20 mouse cellular contexts compared by ENCODE assay signal in the genomic region with DNA sequence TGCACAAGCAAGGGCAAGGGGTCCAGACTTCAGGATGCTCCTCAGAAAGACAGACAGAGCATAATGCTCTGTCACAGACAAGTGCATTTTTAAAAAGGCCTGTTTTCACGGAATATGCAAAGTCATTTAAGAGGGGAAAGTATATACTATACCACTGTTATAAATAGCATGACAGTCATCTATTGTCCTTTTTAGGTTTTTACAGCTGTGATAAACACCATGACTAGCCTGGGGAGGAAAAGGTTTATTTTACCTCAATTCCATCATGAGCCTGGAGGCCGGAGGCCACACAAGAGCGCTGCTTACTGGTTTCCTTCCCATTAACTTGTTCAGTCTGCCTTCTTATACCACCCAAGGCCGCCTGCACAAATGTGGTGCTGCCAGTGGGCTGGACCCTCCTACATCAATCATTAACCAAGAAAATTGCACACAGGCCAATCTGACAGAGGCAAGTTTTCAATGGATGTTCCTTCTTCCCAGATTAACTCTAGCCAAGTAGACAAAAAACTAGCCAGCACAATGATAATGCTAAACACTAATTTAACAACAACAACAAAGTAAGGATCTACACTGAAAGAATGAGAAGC. TPM values are rescaled to one million over a fixed set of nuclear protein-coding genes. Genes with fewer than 3 reads are reported as not detected.
A peak's percentile ranks its signal among the peaks of the same experiment; 100 is the strongest.
DNase-seq lines count a peak whose midpoint lies in the region; ATAC-seq and TF ChIP-seq lines count a peak whose summit lies in the region.
"Had no signal": no experiment of that assay in that cellular context is flagged by ENCODE, and none has a peak within 500 bp of the region (broad histone marks: within the 10 kb centered on the region; RNA-seq: fewer than 3 reads in every experiment).

No protein-coding gene starts in this region.

- TF ChIP-seq EP300 in stomach, postnatal 0 days (optimal IDR thresholded peaks at IDR 0.05), result no peak

- 0 out of 2 replicates have a peak, but pooled peaks cover 5% of the 10 kb centered on the region for H3K4me1 ChIP-seq in stomach, embryonic 14.5 days (ENCODE audit: control insufficient read depth, insufficient read depth, low read length)
- no peaks in the 10 kb centered on the region for H3K4me1 ChIP-seq in stomach, postnatal 0 days (replicated peaks; ENCODE audit: control insufficient read depth, insufficient read depth)
- H3K4me1 ChIP-seq in kidney, postnatal 0 days (replicated peaks; ENCODE audit: insufficient read depth, low read length), result no peaks in the 10 kb centered on the region

- no peak for ATAC-seq in stomach, embryonic 14.5 days (ENCODE audit: insufficient number of reproducible peaks, insufficient read depth, low FRiP score, low read depth)
- no peak for ATAC-seq in stomach, postnatal 0 days (ENCODE audit: low FRiP score, low TSS enrichment)
- peak; percentile 59; the same call in 1 of the 2 replicates for ATAC-seq in kidney, postnatal 0 days (replicated peaks; ENCODE audit: low FRiP score, low read depth)
- ATAC-seq: forebrain, embryonic 14.5 days; hindbrain, postnatal 0 days; lung, postnatal 0 days had no signal

- no peaks in the 10 kb centered on the region for H3K9me3 ChIP-seq in stomach, embryonic 14.5 days (ENCODE audit: control insufficient read depth, low read depth, low read length)
- H3K9me3 ChIP-seq in stomach, postnatal 0 days (ENCODE audit: control insufficient read depth, low read length), result no peaks in the 10 kb centered on the region
- no peaks in the 10 kb centered on the region for H3K9me3 ChIP-seq in kidney, postnatal 0 days (replicated peaks; ENCODE audit: low read length)
- H3K9me3 ChIP-seq: limb, embryonic 12.5 days; stomach, embryonic 15.5 days had no signal

- peak; percentile 46 for DNase-seq in heart, adult 11 months
- no peak for DNase-seq in heart, postnatal 14 days
- no peak for DNase-seq in stomach, postnatal 0 days (ENCODE audit: low spot score)
- DNase-seq in kidney, postnatal 0 days (ENCODE audit: low spot score), result peak; percentile 28
- DNase-seq in MN1 (ENCODE audit: low spot score) (no peak), adipocyte (ENCODE audit: low spot score) (no peak)
- no peak for DNase-seq in adrenal gland, postnatal 4 days (ENCODE audit: low spot score in 2 of 2)
- DNase-seq: adrenal gland, postnatal 14 days; cerebellum, postnatal 14 days; heart, adult 2 months; heart, postnatal 10 days; thymus, postnatal 25 days had no signal

- 46% methylated on average over 4 of the region's 4 CpGs for WGBS in stomach, embryonic 14.5 days
- WGBS in stomach, postnatal 0 days, result 33% methylated on average over 4 of the region's 4 CpGs
- 40% methylated on average over 4 of the region's 4 CpGs for WGBS in kidney, postnatal 0 days

- no peak overlapping the region for H3K9ac ChIP-seq in stomach, embryonic 14.5 days (replicated peaks; ENCODE audit: low read depth, low read length)
- no peak overlapping the region for H3K9ac ChIP-seq in stomach, postnatal 0 days (ENCODE audit: low read length)
- no peak overlapping the region for H3K9ac ChIP-seq in kidney, postnatal 0 days (ENCODE audit: low read depth, low read length)
- H3K9ac ChIP-seq: limb, embryonic 12.5 days; stomach, embryonic 15.5 days had no signal

- no peak overlapping the region for H3K4me3 ChIP-seq in stomach, embryonic 14.5 days (ENCODE audit: low read depth, low read length)
- H3K4me3 ChIP-seq in stomach, postnatal 0 days (ENCODE audit: low read depth, low read length), result no peak overlapping the region
- no peak overlapping the region for H3K4me3 ChIP-seq in kidney, postnatal 0 days (replicated peaks; ENCODE audit: low read depth, low read length)
- H3K4me3 ChIP-seq: heart, adult 2 months; limb, embryonic 12.5 days; myocyte; stomach, embryonic 15.5 days had no signal

- H3K4me2 ChIP-seq in stomach, embryonic 14.5 days (replicated peaks; ENCODE audit: low read depth, low read length), result no peak overlapping the region
- H3K4me2 ChIP-seq in stomach, postnatal 0 days (replicated peaks; ENCODE audit: low read depth), result no peak overlapping the region
- H3K4me2 ChIP-seq in kidney, postnatal 0 days (ENCODE audit: low read length), result no peak overlapping the region
- H3K4me2 ChIP-seq: limb, embryonic 12.5 days; midbrain, embryonic 11.5 days; stomach, embryonic 15.5 days had no signal

- peak overlapping the region; percentile 15; the same call in 1 of the 2 replicates for H3K27ac ChIP-seq in stomach, embryonic 14.5 days (ENCODE audit: low read length)
- no peak overlapping the region for H3K27ac ChIP-seq in stomach, postnatal 0 days (replicated peaks)
- H3K27ac ChIP-seq in kidney, postnatal 0 days, result peak overlapping the region; percentile 31; the same call in 1 of the 2 replicates
- H3K27ac ChIP-seq: heart, adult 2 months; hindbrain, postnatal 0 days; limb, embryonic 12.5 days; stomach, embryonic 15.5 days had no signal

- intact Hi-C loops in heart, postnatal 14 days (cut with DNase I), result no loop called here

- TF ChIP-seq CTCF in stomach, postnatal 0 days (IDR thresholded peaks at IDR 0.05; ENCODE audit: low read depth), result no peak
- TF ChIP-seq CTCF in kidney, postnatal 0 days (IDR thresholded peaks at IDR 0.05; ENCODE audit: low read depth), result no peak

- no peaks in the 10 kb centered on the region for H3K36me3 ChIP-seq in stomach, embryonic 14.5 days (ENCODE audit: control insufficient read depth, insufficient read depth, low read length)
- no peaks in the 10 kb centered on the region for H3K36me3 ChIP-seq in stomach, postnatal 0 days (ENCODE audit: control insufficient read depth, insufficient read depth, low read length)
- no peaks in the 10 kb centered on the region for H3K36me3 ChIP-seq in kidney, postnatal 0 days (ENCODE audit: insufficient read depth, low read length)
- H3K36me3 ChIP-seq: stomach, embryonic 15.5 days had no signal

- no peaks in the 10 kb centered on the region for H3K27me3 ChIP-seq in stomach, embryonic 14.5 days (ENCODE audit: control insufficient read depth, insufficient read depth, low read length)
- H3K27me3 ChIP-seq in stomach, postnatal 0 days (ENCODE audit: control insufficient read depth, insufficient read depth, low read length), result no peaks in the 10 kb centered on the region
- no peaks in the 10 kb centered on the region for H3K27me3 ChIP-seq in kidney, postnatal 0 days (ENCODE audit: insufficient read depth, low read length)
- H3K27me3 ChIP-seq: limb, embryonic 12.5 days; stomach, embryonic 15.5 days had no signal

RNA-seq across cellular contexts. Expression of a gene that starts 23.9 kb away (rescaled TPM):
- total RNA-seq in heart, postnatal 14 days (2021), result 10 to 100 TPM; 83.3 to 85.6 TPM
- polyA plus RNA-seq in stomach, embryonic 14.5 days (2014; fragmentation: Nextera tagmentation; extraction: Ambion mirVana), result 68.7 and 70.3 TPM in 2 replicates
- polyA plus RNA-seq in stomach, postnatal 0 days (2015; fragmentation: Nextera tagmentation; extraction: Ambion mirVana), result 18.6 and 20.5 TPM in 2 replicates
- polyA plus RNA-seq in kidney, postnatal 0 days (2015; fragmentation: Nextera tagmentation; extraction: Ambion mirVana), result 37.9 and 42.2 TPM in 2 replicates
- total RNA-seq in adrenal gland, postnatal 4 days (2021), result 100 to 1,000 TPM; 104 to 114 TPM

Comparison
In these comparisons a context has a peak if more than half of its experiments do, and no peak if none do; other contexts are left out.
1. DNase-seq: peak in heart, adult 11 months (single experiment) and kidney, postnatal 0 days (single experiment); none in heart, postnatal 14 days (0 of 2), stomach, postnatal 0 days (single experiment), MN1 (single experiment), adipocyte (single experiment) and adrenal gland, postnatal 4 days (0 of 2).